Mouse (Mus musculus): Measurements from ENCODE around the gene Bbs10. TPM values are rescaled to one million over a fixed set of nuclear protein-coding genes. Genes with fewer than 3 reads are reported as not detected.

The Bbs10 gene
- polyA plus RNA-seq, 1 experiment from 2014 or later, result 4.9 TPM

GRCm38 (mm10) chr10:111272905-111273304 lies 25.6 kb upstream of the Bbs10 start:
- Histone ChIP-seq H3K4me3 (ENCODE audit: low read depth, low read length) (no peak overlapping the region), H3K9ac (replicated peaks; ENCODE audit: low read depth, low read length) (no peak overlapping the region), H3K27ac (ENCODE audit: low read length) (no peak overlapping the region), H3K4me2 (replicated peaks; ENCODE audit: low read depth, low read length) (no peak overlapping the region), H3K4me1 (ENCODE audit: control insufficient read depth, insufficient read depth, low read length) (no peaks in the 10 kb centered on the region), H3K36me3 (ENCODE audit: control insufficient read depth, insufficient read depth, low read length) (no peaks in the 10 kb centered on the region; the same call in 1 of the 2 replicates), H3K9me3 (ENCODE audit: control insufficient read depth, low read depth, low read length) (no peaks in the 10 kb centered on the region), H3K27me3 (ENCODE audit: control insufficient read depth, insufficient read depth, low read length) (no peaks in the 10 kb centered on the region)
- ATAC-seq (ENCODE audit: insufficient number of reproducible peaks, insufficient read depth, low FRiP score, low read depth), result no peak
- 73% methylated on average over 11 of the region's 11 CpGs for WGBS

DNA sequence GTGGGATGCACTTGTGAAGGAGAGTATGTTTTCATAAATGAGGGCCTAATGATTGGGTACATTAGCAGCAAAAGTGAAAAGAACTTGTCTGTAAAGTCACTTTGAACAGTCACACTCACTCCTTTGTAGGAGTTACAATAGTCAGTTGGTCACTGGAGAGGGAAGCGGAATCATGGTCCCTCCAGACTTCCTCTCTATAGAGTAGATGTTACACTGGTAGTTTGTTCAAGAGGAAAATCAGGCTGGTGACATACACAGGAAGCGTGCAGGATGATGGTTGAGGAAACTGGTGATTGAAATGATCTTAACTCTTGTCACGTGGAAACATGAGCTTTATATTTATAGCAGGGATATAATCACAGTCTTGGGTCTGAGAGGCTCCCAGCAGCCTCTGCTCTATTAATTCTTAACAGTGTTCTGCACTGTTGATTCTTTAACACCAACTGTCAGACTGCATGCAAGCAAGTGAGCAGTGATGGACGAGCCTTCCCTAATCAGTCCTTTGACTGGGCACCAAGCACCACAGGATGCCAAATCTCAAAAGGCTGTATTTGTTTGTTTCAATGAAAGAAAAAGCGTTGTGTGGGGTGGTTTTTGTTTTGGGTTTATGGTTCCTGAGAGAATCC lies 24.9 kb upstream of the Bbs10 start:
- ATAC-seq (ENCODE audit: insufficient number of reproducible peaks, insufficient read depth, low FRiP score, low read depth), result no peak
- WGBS, result 67% methylated on average over 5 of the region's 5 CpGs
- Histone ChIP-seq H3K9ac (replicated peaks; ENCODE audit: low read depth, low read length) (no peak overlapping the region), H3K4me2 (replicated peaks; ENCODE audit: low read depth, low read length) (no peak overlapping the region), H3K4me3 (ENCODE audit: low read depth, low read length) (no peak overlapping the region), H3K4me1 (ENCODE audit: control insufficient read depth, insufficient read depth, low read length) (no peaks in the 10 kb centered on the region), H3K27ac (ENCODE audit: low read length) (no peak overlapping the region), H3K36me3 (ENCODE audit: control insufficient read depth, insufficient read depth, low read length) (no peaks in the 10 kb centered on the region; the same call in 1 of the 2 replicates), H3K27me3 (ENCODE audit: control insufficient read depth, insufficient read depth, low read length) (no peaks in the 10 kb centered on the region), H3K9me3 (ENCODE audit: control insufficient read depth, low read depth, low read length) (no peaks in the 10 kb centered on the region)

- ATAC-seq (ENCODE audit: insufficient number of reproducible peaks, insufficient read depth, low FRiP score, low read depth), result no peak
- Histone ChIP-seq H3K9me3 (ENCODE audit: control insufficient read depth, low read depth, low read length) (no peaks in the 10 kb centered on the region), H3K4me2 (replicated peaks; ENCODE audit: low read depth, low read length) (no peak overlapping the region), H3K27ac (ENCODE audit: low read length) (no peak overlapping the region), H3K4me1 (ENCODE audit: control insufficient read depth, insufficient read depth, low read length) (no peaks in the 10 kb centered on the region), H3K27me3 (ENCODE audit: control insufficient read depth, insufficient read depth, low read length) (no peaks in the 10 kb centered on the region), H3K4me3 (ENCODE audit: low read depth, low read length) (no peak overlapping the region), H3K36me3 (ENCODE audit: control insufficient read depth, insufficient read depth, low read length) (no peaks in the 10 kb centered on the region; the same call in 1 of the 2 replicates), H3K9ac (replicated peaks; ENCODE audit: low read depth, low read length) (no peak overlapping the region)
- 92% methylated on average over 2 of the region's 2 CpGs for WGBS
Observed at GRCm38 (mm10) chr10:111275822-111276221, 22.7 kb upstream of the Bbs10 start.

DNA sequence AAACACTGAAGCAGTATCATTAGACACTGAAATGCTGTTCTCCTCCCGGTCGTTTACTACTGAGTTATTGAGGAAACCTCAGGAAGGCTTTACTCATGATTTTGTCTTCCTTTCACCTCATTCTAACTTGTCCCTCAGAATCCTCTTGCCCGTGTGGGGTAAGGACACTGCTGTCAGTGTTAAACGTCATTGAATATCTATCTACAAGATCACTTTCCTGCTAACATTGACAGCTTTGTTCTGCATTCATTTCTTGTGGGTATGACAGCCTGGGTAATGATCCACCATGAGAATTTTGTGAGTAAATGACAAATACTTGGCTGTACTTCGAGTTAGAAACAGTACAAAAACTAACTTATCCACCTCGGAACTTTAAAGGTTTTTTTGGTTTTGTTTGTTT lies 848 bp upstream of the Bbs10 start:
- 38% methylated on average over 6 of the region's 6 CpGs for WGBS
- no peak overlapping the region for H3K27ac ChIP-seq (ENCODE audit: low read length)

DNA sequence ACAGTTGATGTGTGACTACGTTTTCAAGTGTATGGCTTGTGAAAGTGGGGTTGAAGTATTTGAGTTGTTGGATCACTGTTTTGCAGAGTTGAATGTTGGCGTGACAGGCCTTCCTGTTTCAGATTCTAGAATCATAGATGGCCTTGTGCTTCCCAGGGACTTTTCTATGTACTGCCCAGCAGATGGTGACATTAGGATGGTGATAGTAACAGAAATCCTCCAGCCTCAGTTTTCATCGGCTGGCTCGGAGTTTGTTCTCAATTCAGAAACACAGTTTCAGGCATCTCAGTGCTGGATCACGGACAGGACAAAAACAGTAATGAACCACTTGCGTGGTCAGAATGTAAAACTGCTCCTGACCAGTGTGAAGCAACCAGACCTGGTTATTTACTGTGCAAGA lies 1.1 kb downstream of the Bbs10 start:
- Histone ChIP-seq H3K4me1 (ENCODE audit: control insufficient read depth, insufficient read depth, low read length) (no peaks in the 10 kb centered on the region), H3K27ac (ENCODE audit: low read length) (no peak overlapping the region), H3K36me3 (ENCODE audit: control insufficient read depth, insufficient read depth, low read length) (no peaks in the 10 kb centered on the region), H3K9me3 (ENCODE audit: control insufficient read depth, low read depth, low read length) (no peaks in the 10 kb centered on the region), H3K9ac (replicated peaks; ENCODE audit: low read depth, low read length) (no peak overlapping the region), H3K27me3 (ENCODE audit: control insufficient read depth, insufficient read depth, low read length) (no peaks in the 10 kb centered on the region), H3K4me3 (ENCODE audit: low read depth, low read length) (no peak overlapping the region), H3K4me2 (replicated peaks; ENCODE audit: low read depth, low read length) (no peak overlapping the region)
- ATAC-seq (ENCODE audit: insufficient number of reproducible peaks, insufficient read depth, low FRiP score, low read depth), result no peak
- 91% methylated on average over 6 of the region's 6 CpGs for WGBS

More for the DNA sequence above, 848 bp upstream of the Bbs10 start:
- peak overlapping the region; percentile 51 for H3K4me2 ChIP-seq (replicated peaks; ENCODE audit: low read depth, low read length)
- no peaks in the 10 kb centered on the region for H3K27me3 ChIP-seq (ENCODE audit: control insufficient read depth, insufficient read depth, low read length)
- H3K36me3 ChIP-seq (ENCODE audit: control insufficient read depth, insufficient read depth, low read length), result no peaks in the 10 kb centered on the region; the same call in 1 of the 2 replicates
- H3K9me3 ChIP-seq (ENCODE audit: control insufficient read depth, low read depth, low read length), result no peaks in the 10 kb centered on the region
- H3K4me1 ChIP-seq (ENCODE audit: control insufficient read depth, insufficient read depth, low read length), result no peaks in the 10 kb centered on the region
- H3K9ac ChIP-seq (replicated peaks; ENCODE audit: low read depth, low read length), result no peak overlapping the region
- H3K4me3 ChIP-seq (ENCODE audit: low read depth, low read length), result peak overlapping the region; percentile 69
- ATAC-seq (ENCODE audit: insufficient number of reproducible peaks, insufficient read depth, low FRiP score, low read depth), result no peak

- Histone ChIP-seq H3K4me2 (replicated peaks; ENCODE audit: low read depth, low read length) (no peak overlapping the region), H3K27ac (ENCODE audit: low read length) (no peak overlapping the region), H3K36me3 (ENCODE audit: control insufficient read depth, insufficient read depth, low read length) (no peaks in the 10 kb centered on the region), H3K4me3 (ENCODE audit: low read depth, low read length) (no peak overlapping the region), H3K27me3 (ENCODE audit: control insufficient read depth, insufficient read depth, low read length) (no peaks in the 10 kb centered on the region), H3K4me1 (ENCODE audit: control insufficient read depth, insufficient read depth, low read length) (no peaks in the 10 kb centered on the region), H3K9me3 (ENCODE audit: control insufficient read depth, low read depth, low read length) (no peaks in the 10 kb centered on the region), H3K9ac (replicated peaks; ENCODE audit: low read depth, low read length) (no peak overlapping the region)
- ATAC-seq (ENCODE audit: insufficient number of reproducible peaks, insufficient read depth, low FRiP score, low read depth), result no peak
- 90% methylated on average over 5 of the region's 5 CpGs for WGBS
Observed at GRCm38 (mm10) chr10:111301041-111301440, 2.6 kb downstream of the Bbs10 start.

DNA sequence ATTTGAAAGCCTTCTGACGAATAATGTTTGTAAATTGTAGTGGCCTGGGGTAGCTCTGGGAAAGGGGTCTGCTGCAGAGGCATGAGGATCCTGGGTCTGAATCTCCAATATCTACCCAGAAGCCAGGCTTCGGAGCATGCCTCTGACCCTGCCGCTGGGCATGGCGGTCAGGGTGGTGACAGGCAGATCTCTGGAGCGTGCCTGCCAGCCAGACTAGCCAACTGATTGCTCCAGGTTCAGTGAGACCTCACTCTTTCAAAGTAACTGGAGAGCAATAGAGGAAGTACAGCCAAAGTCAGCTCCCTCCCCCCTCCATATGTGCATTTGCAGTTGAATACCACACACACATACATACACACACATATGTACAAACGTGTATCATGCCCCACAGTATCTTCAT lies 4.0 kb downstream of the Bbs10 start:
- Histone ChIP-seq H3K27me3 (ENCODE audit: control insufficient read depth, insufficient read depth, low read length) (no peaks in the 10 kb centered on the region), H3K9ac (replicated peaks; ENCODE audit: low read depth, low read length) (no peak overlapping the region), H3K9me3 (ENCODE audit: control insufficient read depth, low read depth, low read length) (no peaks in the 10 kb centered on the region), H3K27ac (ENCODE audit: low read length) (no peak overlapping the region), H3K4me1 (ENCODE audit: control insufficient read depth, insufficient read depth, low read length) (no peaks in the 10 kb centered on the region), H3K36me3 (ENCODE audit: control insufficient read depth, insufficient read depth, low read length) (no peaks in the 10 kb centered on the region), H3K4me2 (replicated peaks; ENCODE audit: low read depth, low read length) (no peak overlapping the region), H3K4me3 (ENCODE audit: low read depth, low read length) (no peak overlapping the region)
- no peak for ATAC-seq (ENCODE audit: insufficient number of reproducible peaks, insufficient read depth, low FRiP score, low read depth)
- 93% methylated on average over 6 of the region's 6 CpGs for WGBS

- H3K4me3 ChIP-seq (ENCODE audit: low read depth, low read length), result no peak overlapping the region
- H3K9ac ChIP-seq (replicated peaks; ENCODE audit: low read depth, low read length), result no peak overlapping the region
- no peak overlapping the region for H3K27ac ChIP-seq (ENCODE audit: low read length)
- no peaks in the 10 kb centered on the region for H3K4me1 ChIP-seq (ENCODE audit: control insufficient read depth, insufficient read depth, low read length)
- no peak for ATAC-seq (ENCODE audit: insufficient number of reproducible peaks, insufficient read depth, low FRiP score, low read depth)
- H3K9me3 ChIP-seq (ENCODE audit: control insufficient read depth, low read depth, low read length), result no peaks in the 10 kb centered on the region
- H3K4me2 ChIP-seq (replicated peaks; ENCODE audit: low read depth, low read length), result no peak overlapping the region
- 91% methylated on average over 13 of the region's 13 CpGs for WGBS
- H3K36me3 ChIP-seq (ENCODE audit: control insufficient read depth, insufficient read depth, low read length), result no peaks in the 10 kb centered on the region
- H3K27me3 ChIP-seq (ENCODE audit: control insufficient read depth, insufficient read depth, low read length), result no peaks in the 10 kb centered on the region
Observed at GRCm38 (mm10) chr10:111308850-111309501, 10.5 kb downstream of the Bbs10 start.

Measured in stomach, embryonic 14.5 days (tissue).